Mouse (Mus musculus): ENCODE measurements around the gene Phactr2.

- TF ChIP-seq MAFK (IDR thresholded peaks at IDR 0.05; ENCODE audit: insufficient replicate concordance, low read length): no peak
- TF ChIP-seq EP300 (IDR thresholded peaks at IDR 0.05; ENCODE audit: low read length): no peak
- no peak for TF ChIP-seq ZKSCAN1 (IDR thresholded peaks at IDR 0.05; ENCODE audit: borderline replicate concordance, low read depth, low read length)
- no peak for TF ChIP-seq SMC3 (IDR thresholded peaks at IDR 0.05; ENCODE audit: low read depth, low read length)
- TF ChIP-seq NELFE (IDR thresholded peaks at IDR 0.05; ENCODE audit: low read depth, low read length): no peak
- peak in 1 of 2 experiments; percentile 27; a peak in 2 of 4 replicates for TF ChIP-seq CTCF (conservative IDR thresholded peaks at IDR 0.05 in 1 of 2, IDR thresholded peaks at IDR 0.05 in 1 of 2; ENCODE audit: low read depth in 2 of 2, low read length in 2 of 2)
- TF ChIP-seq CHD1 (IDR thresholded peaks at IDR 0.05; ENCODE audit: low read depth, low read length): no peak
- TF ChIP-seq NRF1 (IDR thresholded peaks at IDR 0.05; ENCODE audit: low read depth, low read length): no peak
These were observed 218.0 kb downstream of the Phactr2 start for GRCm38 (mm10) chr10:13256196-13256595.
